Mouse (Mus musculus) right cerebral cortex, postnatal 36 days (tissue): ENCODE measurements around the gene Galr2.

Source experiments
- DNase-seq, 2 experiments: peaks; one replicate each; pipeline ENCODE4 v3.0.0; 2022; ENCODE audit warnings: low spot score in 2 of 2, mixed read lengths in 1 of 2

The Galr2 gene

DNA sequence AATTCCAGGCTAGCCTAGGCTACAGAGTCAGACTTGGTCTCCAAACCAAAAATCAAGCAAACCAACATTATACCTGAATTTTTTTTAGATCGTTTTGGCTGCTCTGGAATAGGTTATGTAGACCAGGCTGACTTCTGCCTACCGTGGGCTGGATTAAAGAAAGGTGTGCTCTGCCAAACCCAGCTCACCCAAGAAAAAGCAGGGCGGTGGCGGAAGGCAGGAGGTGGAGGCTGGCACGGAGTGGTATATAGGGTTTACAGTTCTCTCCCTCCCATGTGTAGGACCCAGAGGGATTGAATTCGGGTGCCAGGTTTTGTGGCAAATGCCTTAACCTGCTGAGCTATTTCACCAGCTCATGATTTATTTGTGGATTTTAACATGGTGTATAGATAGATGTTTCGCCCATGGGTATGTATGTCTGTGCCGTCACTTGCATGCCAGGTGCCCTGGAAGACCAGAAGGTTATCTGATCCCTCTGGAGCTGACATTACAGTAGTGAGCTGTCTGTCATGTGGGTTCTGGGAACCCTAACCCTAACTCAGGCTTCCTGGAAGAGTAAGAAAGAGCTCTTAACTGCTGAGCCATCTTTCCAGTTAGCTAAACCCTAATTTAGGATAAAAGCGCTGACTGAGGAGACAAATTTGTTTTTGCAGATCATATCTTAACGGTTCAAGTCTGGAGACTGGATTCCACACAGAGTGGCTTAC, 26.4 kb downstream of the Galr2 start, which contains the start of gene Exoc7:
TSS of gene Exoc7 (minus strand) at position 215 of the 707 bp plus-strand sequence.
- no peak for DNase-seq

- DNase-seq, result no peak
Observed at GRCm38 (mm10) chr11:116307762-116308531, 27.2 kb downstream of the Galr2 start.

- no peak for DNase-seq
Observed at GRCm38 (mm10) chr11:116309601-116310000, 28.9 kb downstream of the Galr2 start.

DNA sequence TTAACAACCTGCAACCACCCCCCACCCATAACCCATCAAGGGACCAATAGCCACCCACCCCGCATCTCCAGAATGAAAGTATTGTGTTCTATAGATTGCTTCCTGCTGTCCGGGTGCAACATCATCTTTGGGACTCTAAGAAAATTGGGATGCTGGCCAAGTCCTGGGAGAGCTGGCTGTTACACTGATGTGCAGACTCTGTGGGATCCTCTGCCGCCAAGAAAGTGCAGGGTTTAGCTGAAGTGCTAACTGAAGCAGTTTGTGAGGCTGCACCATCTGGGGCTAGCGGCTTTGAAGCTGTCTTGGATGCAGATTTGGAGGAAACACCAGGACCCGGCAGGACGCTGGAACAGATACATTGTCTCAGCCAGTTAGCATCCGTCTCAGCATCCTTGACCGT, 30.4 kb downstream of the Galr2 start:
- no peak for DNase-seq

DNA sequence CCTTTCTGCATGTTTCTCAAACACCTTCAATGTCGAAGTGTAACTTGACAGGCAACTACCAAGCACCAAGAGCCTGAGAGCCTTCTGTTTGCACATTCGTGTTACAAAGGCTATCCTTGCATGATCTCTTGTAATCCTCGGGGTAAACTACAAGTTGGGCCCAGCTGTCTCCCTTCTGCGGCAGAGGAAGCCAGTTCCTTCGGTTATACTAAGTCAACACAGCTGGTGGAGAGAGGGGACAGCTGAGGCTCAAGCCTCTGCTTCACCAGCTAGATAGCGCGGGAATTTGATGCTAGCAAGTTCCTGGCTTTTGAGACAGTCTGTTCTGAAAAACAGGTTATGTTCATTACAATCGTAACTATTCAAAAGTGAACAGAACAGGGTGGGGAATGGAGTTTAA, 31.6 kb downstream of the Galr2 start:
- no peak for DNase-seq

DNA sequence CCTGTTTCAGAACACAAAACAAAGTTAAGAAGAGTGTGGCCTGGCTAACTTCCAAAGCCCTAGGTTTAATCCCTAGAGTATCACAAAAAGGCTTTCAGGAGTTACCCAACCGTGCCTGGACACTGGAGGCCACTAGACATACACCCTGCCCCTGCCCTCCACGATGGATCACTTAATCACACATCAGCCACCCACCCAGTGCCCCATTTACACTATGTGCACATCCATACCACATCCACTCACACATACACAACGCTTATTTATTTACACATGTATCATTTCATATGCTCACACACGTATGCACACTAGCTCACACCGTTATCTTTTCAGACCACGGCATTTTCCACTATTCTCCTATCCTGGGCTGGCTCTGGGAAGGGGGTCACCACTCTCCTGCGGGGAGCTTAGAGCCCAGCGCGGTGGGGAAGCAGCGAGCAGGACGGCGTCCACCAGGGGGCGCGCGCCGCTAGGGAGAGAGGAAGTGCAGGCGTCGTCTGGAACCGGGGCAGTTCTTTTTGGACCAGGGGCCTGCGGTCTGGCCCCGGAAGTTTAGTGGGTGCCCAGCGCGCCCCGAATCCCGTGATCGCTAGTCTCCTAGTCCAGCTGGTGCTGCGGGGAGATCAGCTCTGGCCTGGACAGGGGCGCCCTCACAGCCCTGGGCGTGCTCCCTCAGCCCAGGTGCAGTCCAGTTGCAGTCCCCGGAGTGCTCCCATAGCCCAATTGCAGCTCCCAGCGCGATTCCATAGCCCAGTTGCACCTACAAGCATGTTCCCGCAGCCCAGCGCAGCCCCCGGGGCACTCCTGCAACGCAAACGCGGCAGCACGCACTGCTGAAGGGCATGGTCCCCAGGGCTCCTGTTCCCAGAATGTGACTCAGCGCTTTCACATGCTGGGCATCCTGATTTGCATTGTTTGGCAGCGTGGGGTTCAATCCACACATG, 38.2 kb downstream of the Galr2 start:
- peak in 1 of 2 experiments; percentile 58 for DNase-seq

DNA sequence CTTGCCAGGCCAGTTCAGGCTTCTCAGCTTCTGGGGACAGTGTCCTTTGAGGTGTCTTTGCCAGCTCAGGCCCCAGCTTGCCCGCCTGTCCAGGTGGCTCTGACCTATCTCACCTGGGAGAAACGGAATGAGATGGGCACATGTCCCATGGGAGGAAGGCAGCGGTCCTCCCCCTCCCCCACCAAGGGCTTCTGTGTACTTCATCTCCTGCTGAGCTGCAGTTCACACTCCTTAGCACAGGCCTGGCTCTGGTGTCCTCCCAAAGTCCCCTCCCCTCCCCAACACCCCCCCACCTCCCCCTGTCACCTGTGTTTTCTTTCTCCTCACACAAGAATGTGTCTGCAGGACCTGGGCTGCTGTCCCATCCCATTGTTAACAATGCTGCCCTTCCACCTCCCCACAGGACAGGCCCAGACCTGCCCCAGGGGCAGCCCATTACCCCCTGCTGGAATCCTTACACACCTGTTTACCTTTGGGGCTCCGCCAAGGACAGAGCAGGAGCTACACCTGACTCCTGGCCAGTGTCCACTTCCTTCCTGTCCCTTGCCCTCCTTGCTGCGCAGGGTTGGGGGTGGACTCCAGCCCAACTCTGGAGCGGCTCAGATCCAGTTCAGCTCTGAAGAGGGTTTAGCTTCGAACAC, 46.3 kb downstream of the Galr2 start:
- DNase-seq, result no peak

DNA sequence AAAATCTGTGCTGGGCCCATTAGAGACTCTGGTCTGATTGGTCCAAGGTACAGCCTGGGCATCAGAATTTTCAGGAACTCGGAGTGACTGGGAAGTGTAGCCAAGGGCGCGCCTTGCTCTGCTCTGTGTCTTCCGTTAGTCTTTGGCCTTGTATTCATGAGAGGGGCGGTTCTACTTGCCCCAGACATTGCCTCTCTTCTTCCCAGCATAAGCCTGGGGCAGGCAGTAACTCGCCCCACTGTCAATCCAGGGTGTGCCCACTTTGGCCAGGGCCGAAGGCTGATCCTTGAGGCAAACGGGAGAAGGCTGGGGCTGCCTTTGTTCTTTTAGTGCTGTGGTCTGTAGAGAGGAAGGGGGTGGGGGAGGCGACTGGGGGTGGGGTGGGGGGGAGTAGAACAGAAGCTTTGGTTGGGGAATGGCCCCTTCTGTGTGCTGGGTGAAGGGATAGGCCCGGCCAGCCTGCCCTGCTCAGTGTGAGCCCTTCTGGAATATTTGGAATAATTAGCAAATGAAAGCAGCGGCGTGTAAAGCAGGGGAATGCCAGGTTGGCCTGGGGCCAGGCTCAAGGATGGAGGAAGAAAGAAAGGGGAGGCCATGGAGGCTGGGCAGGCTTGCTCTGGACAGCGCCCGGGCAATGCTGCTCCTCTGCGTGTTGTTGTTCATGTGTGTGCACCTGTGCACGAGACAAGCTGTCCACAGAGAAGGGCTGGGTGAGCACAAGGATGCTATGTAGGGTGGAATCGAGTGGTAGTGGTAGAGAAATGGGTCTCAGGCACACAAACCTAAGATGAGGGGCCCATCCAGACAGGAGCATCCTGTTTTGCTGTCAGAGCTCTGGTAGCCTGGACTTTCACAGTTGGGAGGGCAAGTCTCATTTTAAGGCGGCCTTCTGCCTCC, 48.8 kb downstream of the Galr2 start:
- no peak for DNase-seq

DNA sequence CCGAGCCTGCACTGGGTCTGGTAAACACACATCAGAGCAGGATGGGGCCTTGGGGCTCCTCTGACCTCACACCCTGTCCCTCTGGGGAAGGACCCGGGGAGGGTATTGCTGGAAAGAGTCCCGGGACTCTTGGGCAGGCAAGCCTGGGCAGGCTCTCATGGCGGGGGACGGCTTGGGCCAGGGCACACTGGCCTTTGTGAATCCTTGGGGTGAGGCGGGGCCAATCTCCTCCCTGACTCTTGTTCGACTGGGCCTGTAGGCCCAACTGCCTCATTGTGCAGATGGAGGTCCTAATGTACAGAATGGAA, 49.4 kb downstream of the Galr2 start:
- DNase-seq, result no peak

- DNase-seq, result no peak
Observed at GRCm38 (mm10) chr11:116332232-116332982, 51.7 kb downstream of the Galr2 start.

- no peak for DNase-seq
Observed at GRCm38 (mm10) chr11:116332983-116333270, 52.2 kb downstream of the Galr2 start.
